Mouse (Mus musculus) urinary bladder, adult 2 months (tissue): Measurements from ENCODE around the gene Cish. TPM values are rescaled to one million over a fixed set of nuclear protein-coding genes. Genes with fewer than 3 reads are reported as not detected.

Experiments used
- DNase-seq: peaks from one replicate; pipeline ENCODE4 v3.0.0; 2022; ENCODE audit warnings: low spot score
- polyA plus RNA-seq: library from polyadenylated mRNA; depleted of rRNA; stranded (reverse); fragments of >200 nt; gene quantifications from 2 replicates; pipeline ENCODE4 v1.2.3, GENCODE M21; 2012

Gene Cish
- polyA plus RNA-seq, 1 experiment = 14.7 TPM

DNA sequence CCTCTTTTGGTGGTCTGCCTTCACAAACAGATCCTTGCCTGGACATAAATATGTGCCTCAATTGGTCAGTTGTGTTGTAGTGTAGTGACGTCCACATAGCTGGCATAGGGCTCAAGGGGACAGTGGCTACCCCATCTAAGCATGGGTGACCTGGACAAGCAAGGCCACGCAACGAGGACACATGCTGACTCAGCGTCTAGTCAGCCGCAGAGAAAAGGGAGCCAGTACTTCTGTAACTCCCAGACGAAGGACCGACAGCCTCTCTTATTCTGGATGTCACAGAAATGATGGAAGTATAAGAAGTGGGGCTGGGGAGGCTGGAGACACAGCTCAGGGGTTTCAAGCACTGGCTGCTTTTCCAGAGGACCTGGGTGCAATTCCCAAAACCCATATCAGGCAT, 18.2 kb upstream of the Cish start:
- DNase-seq = no peak

DNA sequence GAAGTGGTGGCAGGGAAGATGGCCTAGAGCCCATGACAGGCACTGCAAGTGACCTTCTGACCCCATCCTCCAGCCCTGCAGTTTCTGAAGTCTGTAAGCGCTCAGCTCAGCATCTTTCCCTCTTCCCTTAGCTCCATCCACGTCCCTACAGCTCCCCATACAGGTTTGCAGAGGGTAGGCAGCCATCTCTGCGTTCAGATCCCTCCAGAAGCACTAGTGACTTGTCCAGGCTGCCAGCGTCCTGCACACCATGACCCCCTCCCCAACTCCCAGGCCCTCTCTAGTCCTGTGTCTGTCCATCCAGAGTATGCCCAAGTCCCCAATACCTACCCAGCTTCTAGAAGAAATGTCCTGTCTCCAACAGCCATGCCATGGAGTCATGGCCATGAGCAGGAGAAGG, 17.7 kb upstream of the Cish start:
- no peak for DNase-seq

DNA sequence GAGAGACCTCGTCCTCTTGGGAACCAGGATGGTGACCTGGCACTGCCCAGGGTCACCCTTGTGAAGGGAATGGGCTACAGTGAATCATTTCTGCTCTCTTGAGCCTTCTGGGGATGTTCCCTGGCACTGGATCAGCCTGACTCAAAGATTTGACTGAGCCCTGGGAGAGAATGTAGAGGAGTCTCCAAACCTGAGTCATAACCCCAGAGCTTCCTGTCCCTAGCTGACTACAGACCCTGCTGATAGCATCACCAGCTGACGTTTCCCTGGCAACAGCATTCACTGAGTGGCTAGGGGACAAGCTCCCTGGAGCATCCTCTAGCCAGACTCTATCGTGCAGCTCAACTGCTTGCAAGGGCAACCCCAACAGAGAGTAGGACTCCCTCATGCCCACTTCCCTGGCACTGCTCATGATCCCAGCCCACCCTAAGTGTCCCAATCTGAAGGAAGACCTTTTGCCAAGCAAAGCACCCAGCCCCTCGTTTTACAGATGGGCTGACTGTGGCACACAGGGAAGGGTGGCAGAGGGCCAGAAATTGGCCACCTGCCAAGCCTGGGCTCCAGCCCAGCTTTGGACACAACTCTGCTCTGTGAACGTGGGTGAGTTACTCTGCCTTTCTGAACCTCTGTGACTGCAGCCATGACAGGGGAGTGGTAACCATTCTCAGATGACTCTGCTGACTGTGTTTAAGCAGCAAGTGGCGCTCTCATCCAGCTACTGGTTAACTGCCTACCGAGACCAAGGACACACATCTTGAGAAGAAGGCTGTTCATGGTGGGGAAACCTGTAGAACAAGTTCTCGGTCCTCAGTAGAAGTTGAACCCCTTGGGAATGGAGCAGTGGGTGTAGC, 17.1 kb upstream of the Cish start:
- no peak for DNase-seq

DNA sequence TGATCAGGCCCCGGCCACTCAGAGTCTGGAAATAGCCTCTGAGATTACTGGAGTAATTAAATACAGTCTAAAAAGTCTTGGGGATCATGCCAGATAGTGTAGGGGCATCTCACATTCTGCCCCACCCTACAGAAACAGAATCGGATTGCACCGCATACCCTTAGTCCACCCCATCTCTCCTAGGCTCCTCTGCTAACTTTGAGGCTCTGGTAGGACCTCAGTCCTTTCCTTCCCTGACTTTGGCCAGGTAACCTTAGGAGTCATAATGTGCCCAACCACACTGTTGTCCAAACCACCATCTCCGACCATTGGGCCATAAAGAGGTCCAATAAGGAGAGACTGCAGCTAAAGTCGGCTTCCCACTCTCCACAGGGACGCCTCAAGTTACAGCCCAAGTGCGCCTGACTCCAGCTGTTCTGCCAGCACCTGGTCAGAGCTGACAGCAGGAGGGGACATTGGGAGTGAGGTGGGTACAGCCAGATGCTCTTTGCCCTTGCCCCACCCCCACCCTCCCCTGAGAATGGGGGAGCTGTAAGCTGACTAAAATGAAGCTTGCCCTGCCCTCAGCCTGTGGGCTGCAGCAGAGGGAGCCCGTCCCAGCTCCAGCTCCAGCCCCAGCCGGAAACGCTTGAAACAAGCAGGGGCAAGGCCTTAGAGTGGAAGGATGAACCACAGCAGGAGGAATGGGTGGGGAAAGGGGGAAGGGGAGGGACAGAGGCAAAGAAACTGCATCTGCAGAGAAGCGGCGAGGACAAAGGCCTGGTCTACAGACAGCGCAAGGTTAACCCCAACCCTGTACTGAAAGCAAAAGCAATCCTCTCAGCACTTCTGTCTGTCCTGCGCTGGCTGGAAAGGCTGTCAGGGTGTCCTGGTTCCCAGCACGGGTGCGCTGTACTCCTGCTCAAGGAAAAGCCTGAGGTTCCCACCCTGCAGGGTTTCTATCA, 16.2 kb upstream of the Cish start:
- no peak for DNase-seq

DNA sequence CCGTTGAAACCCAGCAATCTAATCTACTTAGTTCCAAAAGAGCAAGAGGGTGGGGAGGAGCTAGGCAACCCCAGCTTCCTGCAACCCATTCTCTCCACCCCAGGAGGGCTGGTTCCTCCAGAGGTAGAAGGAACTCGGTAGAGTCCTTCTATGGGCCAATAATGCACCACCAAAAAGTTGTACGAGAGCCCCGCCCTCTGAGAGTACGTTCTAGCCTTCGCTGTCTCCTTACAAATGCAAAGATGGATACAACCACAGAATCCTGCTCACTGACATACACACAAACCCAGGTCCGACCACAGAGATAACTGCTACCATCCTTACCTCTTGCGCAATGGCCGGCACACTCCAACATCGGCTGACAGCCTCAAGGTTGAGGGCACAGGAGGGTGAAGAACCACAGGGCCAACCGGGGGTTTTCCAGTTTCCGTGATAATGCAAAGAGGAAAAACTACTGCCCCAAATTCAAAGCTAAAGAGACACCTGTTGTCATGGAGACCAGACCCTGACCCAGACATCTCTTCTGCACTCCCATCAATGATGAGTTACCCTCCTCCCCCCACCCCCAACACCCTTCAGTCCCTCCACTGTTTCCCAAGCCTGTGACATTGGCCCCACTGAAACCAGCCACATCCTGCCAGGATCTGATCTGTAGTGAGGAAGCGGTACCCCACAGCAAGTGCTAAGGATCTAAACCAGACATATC, 15.4 kb upstream of the Cish start:
- no peak for DNase-seq

DNA sequence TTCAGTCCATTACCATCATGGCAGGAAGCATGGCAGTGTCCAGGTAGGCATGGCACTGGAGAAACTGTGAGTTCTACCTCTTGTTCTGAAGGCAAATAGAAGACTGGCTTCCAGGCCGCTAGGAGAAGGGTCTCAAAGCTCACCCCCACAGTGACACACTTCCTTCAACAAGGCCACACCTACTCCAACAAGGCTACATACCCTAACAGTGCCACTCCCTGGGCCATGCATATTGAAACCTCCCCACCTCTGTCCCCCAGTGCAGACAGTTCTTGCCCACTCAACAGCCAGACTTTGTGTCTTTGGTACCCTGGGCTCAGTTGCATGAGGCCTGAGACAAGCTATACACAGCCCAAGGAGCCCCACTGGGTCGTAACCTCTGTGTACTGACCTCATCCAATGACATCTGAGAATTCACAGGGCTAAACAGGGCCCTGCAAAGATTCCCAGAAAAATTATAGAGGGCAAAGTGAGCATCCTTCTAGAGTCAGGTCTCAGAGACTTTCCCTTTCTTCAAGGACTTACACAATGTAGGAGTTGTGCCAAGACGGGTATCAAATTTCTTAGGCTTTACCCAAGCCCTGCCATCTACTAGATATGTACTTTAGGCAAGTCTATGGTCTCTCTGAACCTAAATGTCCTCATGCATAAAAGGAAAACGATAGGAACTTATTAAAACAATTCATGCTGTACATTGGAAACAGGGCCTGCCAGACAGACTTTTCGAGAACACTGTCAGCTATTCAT, 14.4 kb upstream of the Cish start:
- no peak for DNase-seq

DNA sequence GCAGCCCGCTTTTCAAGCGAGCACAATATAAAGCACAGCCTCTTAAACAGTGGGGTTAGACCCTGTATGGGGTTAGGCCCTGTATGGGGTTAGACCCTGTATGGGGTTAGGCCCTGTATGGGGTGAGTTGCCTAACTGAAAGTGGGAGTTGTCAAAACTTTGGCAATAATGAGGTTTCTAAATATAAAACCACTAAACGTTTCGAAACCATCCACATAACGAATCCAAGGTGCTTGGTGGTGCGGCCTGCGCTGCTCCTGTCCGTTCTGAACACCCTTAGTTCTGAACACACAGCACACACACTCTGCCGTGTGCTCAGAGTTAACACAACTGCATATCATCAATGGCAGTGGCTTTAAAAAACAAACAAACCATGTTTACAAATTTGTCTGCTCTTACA, 12.9 kb upstream of the Cish start:
- DNase-seq = no peak

DNA sequence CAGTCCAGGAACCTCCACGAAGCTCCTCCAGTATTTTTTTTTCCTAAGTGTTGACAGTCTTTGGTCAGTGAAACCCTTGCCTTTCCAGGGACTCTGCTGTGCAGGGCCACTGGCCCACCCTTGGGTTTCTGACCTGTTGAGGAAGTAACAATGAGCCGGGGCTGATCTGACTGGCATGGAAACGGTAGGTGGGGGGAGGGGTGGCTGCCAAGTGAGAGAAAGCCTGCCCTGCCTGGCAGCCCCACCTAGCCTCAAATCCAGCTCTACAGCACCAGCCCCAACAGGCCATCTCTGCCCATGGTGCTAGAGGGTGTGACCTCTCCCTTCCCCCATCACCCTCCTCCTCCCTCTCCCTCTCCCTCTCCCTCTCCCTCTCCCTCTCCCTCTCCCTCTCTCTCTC, 10.8 kb upstream of the Cish start:
- DNase-seq = no peak

DNA sequence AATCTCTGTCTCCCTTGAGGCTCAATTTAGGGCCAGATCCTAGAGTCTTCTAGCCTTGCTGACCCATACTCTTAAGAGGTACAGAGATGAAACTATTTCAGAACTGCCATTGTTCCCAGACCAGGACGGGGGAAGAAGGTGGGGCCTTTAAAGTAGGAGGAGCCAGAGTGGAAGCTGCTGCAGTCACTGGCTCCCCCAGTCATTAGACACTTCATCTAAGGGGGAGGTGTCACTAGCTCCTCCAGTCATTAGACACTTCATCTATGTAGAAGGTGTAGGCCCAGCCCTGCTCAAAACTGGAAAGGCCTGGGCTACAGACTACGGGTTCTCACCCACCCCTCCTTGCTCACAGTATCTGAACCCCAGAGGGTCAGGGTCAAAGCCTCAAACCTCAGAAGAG, 8.5 kb upstream of the Cish start:
- DNase-seq = no peak

DNA sequence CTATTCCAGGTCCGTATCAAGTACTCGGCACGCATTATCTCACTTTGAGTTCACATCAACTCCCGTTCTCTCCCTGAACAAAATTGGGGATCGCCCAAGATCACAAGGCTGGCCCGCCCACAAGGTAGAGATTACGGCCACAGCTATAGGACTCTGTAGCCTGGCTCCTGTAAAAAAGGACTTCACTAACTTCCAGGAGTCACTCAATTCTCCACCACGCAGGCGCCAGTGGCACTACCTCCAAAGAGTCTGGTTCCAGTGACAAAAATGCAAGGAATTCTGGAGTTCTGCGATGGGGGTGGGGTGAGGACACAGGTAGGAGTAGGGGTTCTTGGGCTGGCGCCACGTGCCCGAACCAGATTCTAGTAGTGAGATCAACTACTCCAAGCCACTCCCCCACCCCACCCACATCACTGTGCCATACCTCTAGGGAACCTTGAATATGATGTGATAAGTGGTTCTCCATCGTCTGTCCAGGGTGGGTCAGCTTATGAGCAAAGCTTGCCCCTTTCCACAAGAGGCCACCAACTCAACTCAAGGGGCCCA, 7.6 kb upstream of the Cish start:
- no peak for DNase-seq

DNA sequence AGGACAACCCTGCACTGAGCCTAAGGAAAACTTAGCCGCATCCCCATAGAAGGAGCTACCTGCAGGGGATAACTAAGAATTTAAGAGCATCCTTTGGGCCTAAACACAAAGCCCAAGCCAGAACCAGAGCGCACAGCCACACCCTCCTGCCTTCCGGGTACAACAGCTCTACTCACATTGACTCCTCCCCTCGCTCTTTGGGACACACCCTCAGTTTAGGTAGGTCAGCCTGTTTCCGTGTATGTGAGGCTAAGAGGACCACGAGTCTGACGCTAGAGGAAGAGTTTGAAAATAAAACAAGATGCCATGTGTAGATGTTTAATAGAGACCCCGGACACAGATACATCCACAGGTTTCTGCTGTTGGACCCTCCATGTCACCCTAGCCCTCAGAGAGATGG, 7.1 kb upstream of the Cish start:
- no peak for DNase-seq

DNA sequence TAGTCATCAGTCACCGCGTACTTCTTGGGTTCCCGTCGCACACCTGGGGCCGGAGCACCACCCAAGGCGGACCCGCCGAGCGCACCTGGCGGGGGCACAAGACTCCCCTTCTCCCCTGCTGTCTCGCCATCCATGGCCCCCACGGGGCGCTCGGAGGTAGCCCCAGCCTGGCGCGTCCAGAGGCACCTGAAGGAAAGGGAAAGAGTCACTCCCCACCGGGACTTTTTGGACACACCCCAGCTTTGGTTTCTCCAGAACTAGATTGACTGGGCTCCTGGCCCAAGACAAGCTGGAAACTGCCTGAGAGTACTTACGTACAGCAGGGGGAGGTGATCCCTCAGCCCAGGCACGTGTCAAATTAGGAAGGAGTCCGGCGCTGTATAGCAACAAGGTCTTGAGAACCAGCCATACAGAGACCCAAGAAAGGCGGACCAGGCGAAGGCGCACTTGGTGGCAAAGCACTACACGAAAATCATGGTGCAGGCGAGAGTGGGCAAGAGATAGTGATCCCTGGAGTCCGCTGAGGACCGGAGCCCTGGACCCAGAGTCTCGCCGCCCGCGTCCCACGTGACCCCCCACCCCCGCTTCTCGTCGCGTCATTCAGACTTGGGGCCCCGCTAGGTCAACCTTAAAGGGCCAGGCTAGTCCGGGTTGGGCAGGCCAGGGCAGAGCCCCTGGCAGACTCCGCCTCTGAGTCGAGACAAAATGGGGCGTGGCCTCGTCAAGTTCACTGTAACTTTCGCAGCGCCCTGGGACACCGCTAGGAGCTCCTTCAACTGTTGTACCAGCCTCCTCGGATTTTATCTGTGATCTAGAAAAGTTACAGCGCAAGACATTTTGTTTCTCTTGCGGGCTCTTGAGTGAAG, 6.4 kb upstream of the Cish start, which contains the start of gene Mapkapk3:
TSS of gene Mapkapk3 (minus strand) at position 667 of the 866 bp plus-strand sequence.
- DNase-seq = peak; percentile 76

DNA sequence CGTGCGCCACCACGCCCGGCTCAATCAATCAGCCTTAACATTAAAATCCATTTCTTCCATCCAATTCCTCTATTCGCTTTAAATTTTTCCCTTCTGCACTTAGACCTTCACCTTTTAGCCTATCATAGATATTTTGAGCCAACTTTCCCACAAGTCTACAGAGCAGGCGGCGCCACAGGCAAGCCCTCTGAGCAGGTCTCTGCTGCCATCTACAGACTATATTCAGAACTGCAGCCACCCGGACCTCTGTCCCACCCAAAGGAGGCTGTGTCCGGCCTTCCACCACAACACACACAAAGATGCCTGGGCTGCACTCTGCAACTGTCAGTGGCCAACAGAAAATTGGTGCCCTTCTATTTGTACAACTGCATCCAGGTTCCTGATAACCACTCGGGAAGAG, 4.9 kb upstream of the Cish start:
- DNase-seq = no peak

DNA sequence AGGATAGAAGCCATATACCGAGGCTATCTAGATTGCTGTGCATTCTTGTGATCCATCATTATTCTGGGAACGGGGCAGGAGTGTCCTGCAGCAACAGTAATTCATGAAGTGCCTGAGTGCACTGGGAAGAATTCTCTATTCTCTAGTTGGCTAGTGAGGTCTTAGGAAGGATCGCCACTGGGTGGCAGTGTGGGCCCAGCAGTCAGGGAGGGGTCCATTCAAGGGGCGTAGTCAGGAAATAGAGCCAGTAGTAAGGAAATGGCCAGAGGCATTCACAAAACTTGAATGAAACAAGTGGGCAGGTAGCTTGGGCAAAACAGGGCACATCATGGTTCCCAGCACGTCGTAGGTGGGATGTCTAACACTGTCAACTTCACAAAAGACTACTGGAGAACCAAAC, 1.6 kb upstream of the Cish start:
- DNase-seq = peak; percentile 75

DNA sequence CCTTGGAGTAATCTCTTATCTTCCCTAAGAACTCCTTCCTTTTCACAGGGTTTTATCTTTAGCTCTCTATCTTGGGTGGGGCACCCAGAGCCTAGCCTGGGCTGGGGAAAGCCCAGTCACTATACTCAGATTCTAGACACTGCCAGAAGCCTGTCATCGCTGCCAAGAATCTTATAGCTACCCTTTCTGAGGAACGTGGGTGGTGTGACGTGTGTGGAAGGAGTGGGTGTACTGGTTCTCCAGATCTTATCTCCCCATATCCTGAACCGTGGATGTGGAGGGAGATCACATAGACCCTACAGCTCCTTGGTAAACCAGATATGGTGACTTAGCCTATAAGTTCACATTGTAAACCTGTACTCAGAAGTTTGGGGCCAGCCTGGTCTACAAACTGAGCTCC, 210 bp upstream of the Cish start:
- DNase-seq = no peak

DNA sequence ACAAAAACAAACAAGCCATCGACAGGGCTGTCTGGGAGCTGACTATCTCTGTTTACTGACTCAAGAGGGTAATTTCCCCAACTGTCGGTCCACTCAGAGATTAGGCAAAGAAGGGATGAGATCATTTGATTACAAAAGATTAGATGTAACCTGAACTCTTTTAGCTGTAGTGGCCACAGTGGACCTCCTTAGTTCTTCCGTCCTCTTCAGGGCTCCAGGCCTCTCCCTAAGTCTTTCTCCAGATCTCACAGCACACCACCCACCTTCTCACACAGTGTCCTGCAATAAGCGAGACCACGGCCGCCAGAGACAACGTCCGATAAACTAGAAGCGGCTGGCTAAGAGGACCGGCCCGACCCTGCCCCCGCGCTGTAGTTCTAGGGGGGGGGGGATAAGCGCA, 215 bp downstream of the Cish start:
- DNase-seq = no peak

DNA sequence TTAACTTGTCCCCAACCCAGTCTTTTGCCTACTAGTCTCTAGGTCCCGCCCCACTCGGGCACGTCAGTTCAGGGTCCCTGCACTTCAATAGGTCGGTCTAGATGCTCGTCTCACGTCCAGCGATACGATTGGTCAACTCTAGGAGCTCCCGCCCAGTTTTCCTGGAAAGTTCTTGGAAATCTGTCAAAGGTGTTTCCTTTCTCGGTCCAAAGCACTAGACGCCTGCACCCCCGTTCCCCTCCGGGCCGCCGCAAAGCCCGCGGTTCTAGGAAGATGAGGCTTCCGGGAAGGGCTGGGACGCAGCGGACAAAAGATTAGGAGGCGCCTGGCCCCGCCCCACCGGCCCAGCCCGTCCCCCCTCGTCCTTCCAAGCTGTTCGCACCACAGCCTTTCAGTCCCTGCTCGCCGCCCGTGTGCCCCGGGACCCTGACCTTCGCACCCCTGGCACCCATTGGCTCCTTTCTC, 707 bp downstream of the Cish start:
- DNase-seq = peak; percentile 88

DNA sequence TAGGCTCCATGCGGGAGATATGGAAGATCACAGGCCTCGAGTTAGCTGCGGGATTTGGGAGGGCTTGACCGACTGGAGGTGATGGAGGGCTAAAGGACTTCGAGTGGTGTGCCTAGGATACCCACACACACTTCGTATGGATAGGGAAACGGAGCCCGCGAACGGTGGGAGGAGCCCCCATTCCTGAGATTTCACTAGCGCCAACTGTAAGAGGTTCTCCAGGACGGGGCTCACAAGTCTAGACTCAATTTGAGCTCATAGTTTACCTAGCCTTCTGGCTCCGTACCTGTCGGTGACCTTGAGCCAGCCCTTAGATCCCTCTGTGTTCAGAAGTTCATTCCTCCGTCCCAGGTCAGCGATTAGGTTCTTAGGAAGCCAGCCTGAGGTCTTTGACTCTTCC, 1.2 kb downstream of the Cish start:
- no peak for DNase-seq

DNA sequence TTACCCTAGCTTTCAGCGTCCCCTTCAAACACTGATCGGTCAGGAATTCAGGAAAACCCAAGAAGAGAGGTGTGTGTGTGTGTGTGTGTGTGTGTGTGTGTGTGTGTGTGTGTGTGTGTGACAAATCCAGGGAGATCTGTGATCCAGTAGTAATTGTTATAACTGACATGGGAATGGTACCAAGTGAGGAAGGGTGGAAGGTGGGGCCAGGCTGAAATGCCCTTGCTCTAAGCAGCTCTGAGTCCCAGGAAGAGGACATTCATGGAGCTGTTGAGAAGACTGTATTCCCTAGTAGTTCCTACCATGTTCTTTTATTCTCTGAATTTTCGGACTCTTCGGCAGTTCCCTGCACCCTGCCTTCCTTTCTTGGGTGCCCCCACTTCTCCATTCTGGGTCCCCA, 1.8 kb downstream of the Cish start:
- DNase-seq = no peak
